Mouse (Mus musculus) cerebellum, postnatal 10 days (tissue): Measurements from ENCODE around the gene Cldn24.
"Not testable (repeated sequence)": the region's sequence is repeated elsewhere in the genome, so short reads cannot be mapped to it uniquely, and the experiment has no call there.

Experiments
- DNase-seq, 2 experiments: peaks; one replicate each; pipeline ENCODE4 v3.0.0; 2021; ENCODE audit warnings: mixed read lengths in 2 of 2

Gene Cldn24

GRCm38 (mm10) chr8:47821843-47822242, at the start of gene Cldn24:
Gene Cldn24, plus strand, starts transcription at chr8:47822143.
- no peak for DNase-seq

GRCm38 (mm10) chr8:47772986-47773385, 49.0 kb upstream of the Cldn24 start:
- DNase-seq, result no peak

- no peak for DNase-seq
Observed at GRCm38 (mm10) chr8:47777415-47777814, 44.5 kb upstream of the Cldn24 start.

GRCm38 (mm10) chr8:47779589-47779988, 42.4 kb upstream of the Cldn24 start:
- DNase-seq, result no peak

- peak in 1 of 2 experiments; percentile 24 for DNase-seq
Observed at GRCm38 (mm10) chr8:47781881-47782280, 40.1 kb upstream of the Cldn24 start.

- DNase-seq, result no peak
Observed at GRCm38 (mm10) chr8:47783544-47783943, 38.4 kb upstream of the Cldn24 start.

- no peak for DNase-seq
Observed at GRCm38 (mm10) chr8:47783944-47784343, 38.0 kb upstream of the Cldn24 start.

GRCm38 (mm10) chr8:47784436-47784835, 37.5 kb upstream of the Cldn24 start:
- no peak for DNase-seq

- no peak for DNase-seq
Observed at GRCm38 (mm10) chr8:47786323-47786722, 35.6 kb upstream of the Cldn24 start.

- DNase-seq, result no peak
Observed at GRCm38 (mm10) chr8:47787705-47788104, 34.2 kb upstream of the Cldn24 start.

- DNase-seq, result peak; percentile 50 to 64
Observed at GRCm38 (mm10) chr8:47791986-47792385, 30.0 kb upstream of the Cldn24 start.

GRCm38 (mm10) chr8:47799438-47799837, 22.5 kb upstream of the Cldn24 start:
- no peak for DNase-seq

GRCm38 (mm10) chr8:47802349-47802748, 19.6 kb upstream of the Cldn24 start:
- DNase-seq, result no peak

GRCm38 (mm10) chr8:47804262-47804661, 17.7 kb upstream of the Cldn24 start:
- DNase-seq, result no peak

GRCm38 (mm10) chr8:47809970-47810665, 11.8 kb upstream of the Cldn24 start:
- DNase-seq, result no peak

- DNase-seq, result no peak
Observed at GRCm38 (mm10) chr8:47810666-47811015, 11.3 kb upstream of the Cldn24 start.

- no peak for DNase-seq
Observed at GRCm38 (mm10) chr8:47811221-47811620, 10.7 kb upstream of the Cldn24 start.

- DNase-seq, result no peak
Observed at GRCm38 (mm10) chr8:47819034-47819433, 2.9 kb upstream of the Cldn24 start.

- DNase-seq, result no peak
Observed at GRCm38 (mm10) chr8:47820914-47821772, 800 bp upstream of the Cldn24 start.

GRCm38 (mm10) chr8:47822541-47822940, 598 bp downstream of the Cldn24 start:
- not testable (repeated sequence) for DNase-seq

GRCm38 (mm10) chr8:47823777-47824176, 1.8 kb downstream of the Cldn24 start:
- DNase-seq, result no peak

GRCm38 (mm10) chr8:47824182-47824581, 2.2 kb downstream of the Cldn24 start, which contains the start of gene Cldn22:
Gene Cldn22, plus strand, starts transcription at chr8:47824482.
- DNase-seq, result no peak

GRCm38 (mm10) chr8:47825596-47825995, 3.7 kb downstream of the Cldn24 start:
- peak in 1 of 2 experiments; percentile 26 for DNase-seq

GRCm38 (mm10) chr8:47826911-47827310, 5.0 kb downstream of the Cldn24 start:
- DNase-seq, result peak in 1 of 2 experiments; percentile 47
